Mouse (Mus musculus): ENCODE data around the gene Plppr5. TPM values are rescaled to one million over a fixed set of nuclear protein-coding genes. Genes with fewer than 3 reads are reported as not detected.

Plppr5 gene
- polyA plus RNA-seq, 2 experiments: 0.09 to 0.22 TPM

DNA sequence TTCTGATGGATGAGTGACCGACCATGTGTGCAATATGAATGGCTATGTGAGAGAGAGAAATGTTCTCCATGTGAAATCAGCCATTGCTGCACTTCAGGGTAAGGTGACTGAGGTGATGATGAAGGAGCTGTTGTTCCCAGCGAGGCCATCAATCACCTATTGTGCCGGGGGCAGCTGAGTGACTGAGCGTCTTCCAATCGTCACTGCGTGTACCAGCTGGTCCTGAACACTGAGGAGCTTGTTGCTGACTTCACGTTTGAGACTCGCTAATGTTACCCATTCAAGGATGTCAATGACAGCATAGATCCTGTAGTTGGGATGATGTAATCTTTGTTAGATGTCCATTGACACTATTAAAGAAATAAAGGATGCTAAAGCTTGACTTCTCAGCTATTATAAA is 74.0 kb downstream of the Plppr5 start:
- no peak overlapping the region for H3K9ac ChIP-seq (ENCODE audit: low read depth, low read length, severe bottlenecking)
- no peaks in the 10 kb centered on the region for H3K4me1 ChIP-seq (ENCODE audit: control insufficient read depth, insufficient read depth, low read length)
- H3K4me2 ChIP-seq (replicated peaks; ENCODE audit: low read depth, low read length, severe bottlenecking): no peak overlapping the region
- H3K36me3 ChIP-seq (ENCODE audit: control insufficient read depth, insufficient read depth, low read length): no peaks in the 10 kb centered on the region
- no peak overlapping the region for H3K4me3 ChIP-seq (replicated peaks; ENCODE audit: low read length)
- ATAC-seq (ENCODE audit: low FRiP score, low read depth): no peak
- no peak for DNase-seq (ENCODE audit: low spot score)
- no peak overlapping the region for H3K27ac ChIP-seq (replicated peaks; ENCODE audit: low read depth, low read length)
- 75% methylated on average over 8 of the region's 8 CpGs for WGBS
- no peak for TF ChIP-seq POLR2A (IDR thresholded peaks at IDR 0.05; ENCODE audit: borderline replicate concordance, extremely low read depth, insufficient read depth, insufficient read length)
- no peaks in the 10 kb centered on the region for H3K9me3 ChIP-seq (ENCODE audit: control insufficient read depth, low read length)
- no peaks in the 10 kb centered on the region for H3K27me3 ChIP-seq (ENCODE audit: control insufficient read depth, insufficient read depth, low read length)

DNA sequence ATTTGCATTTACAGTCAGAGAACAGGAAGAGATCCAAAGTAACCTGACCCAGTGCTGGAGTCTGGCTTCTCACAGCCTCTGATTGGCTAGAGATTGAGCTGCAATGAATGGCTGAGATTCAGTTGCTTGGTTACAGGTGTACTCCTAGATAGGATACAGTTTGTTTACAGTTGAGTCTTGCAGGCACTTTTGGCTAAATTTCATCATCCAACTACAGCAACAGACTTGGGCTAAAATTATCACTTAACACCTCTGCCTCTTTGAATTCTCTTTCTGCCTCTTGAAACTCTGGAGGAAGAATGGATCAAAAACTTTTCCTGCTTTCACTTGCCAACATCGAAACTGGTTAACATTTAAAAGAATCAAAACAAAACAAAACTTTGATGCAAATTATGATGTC is 89.7 kb downstream of the Plppr5 start:
- Histone ChIP-seq H3K27ac (replicated peaks; ENCODE audit: low read depth, low read length) (no peak overlapping the region), H3K9me3 (ENCODE audit: control insufficient read depth, low read length) (no peaks in the 10 kb centered on the region), H3K4me1 (ENCODE audit: control insufficient read depth, insufficient read depth, low read length) (no peaks in the 10 kb centered on the region), H3K36me3 (ENCODE audit: control insufficient read depth, insufficient read depth, low read length) (no peaks in the 10 kb centered on the region), H3K27me3 (ENCODE audit: control insufficient read depth, insufficient read depth, low read length) (no peaks in the 10 kb centered on the region), H3K4me2 (replicated peaks; ENCODE audit: low read depth, low read length, severe bottlenecking) (no peak overlapping the region), H3K4me3 (replicated peaks; ENCODE audit: low read length) (no peak overlapping the region), H3K9ac (ENCODE audit: low read depth, low read length, severe bottlenecking) (no peak overlapping the region)
- 90% methylated on average over 1 of the region's 1 CpGs for WGBS
- TF ChIP-seq POLR2A (IDR thresholded peaks at IDR 0.05; ENCODE audit: borderline replicate concordance, extremely low read depth, insufficient read depth, insufficient read length): no peak
- DNase-seq (ENCODE audit: low spot score): no peak
- ATAC-seq (ENCODE audit: low FRiP score, low read depth): no peak

DNA sequence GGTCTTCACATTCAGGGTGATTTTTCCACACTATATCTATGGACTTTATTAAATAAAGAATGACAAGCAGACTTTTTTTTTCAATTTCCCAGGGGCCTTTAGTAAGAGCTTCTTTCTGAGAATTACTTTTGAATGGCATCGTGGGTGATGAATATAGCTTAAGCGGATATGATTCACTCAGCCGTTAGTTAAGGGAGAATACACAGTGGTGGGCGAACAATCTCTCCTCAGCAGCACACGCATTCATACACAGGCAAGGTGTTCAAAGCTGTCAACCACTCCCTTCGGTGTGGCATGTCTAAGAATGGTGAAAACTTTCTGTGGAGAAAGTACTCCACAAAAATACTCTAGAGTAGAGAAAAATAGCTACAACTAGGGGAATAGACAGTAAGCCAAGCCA is 104.6 kb downstream of the Plppr5 start:
- no peaks in the 10 kb centered on the region for H3K27me3 ChIP-seq (ENCODE audit: control insufficient read depth, insufficient read depth, low read length)
- WGBS: 90% methylated on average over 6 of the region's 6 CpGs
- H3K4me1 ChIP-seq (ENCODE audit: control insufficient read depth, insufficient read depth, low read length): no peaks in the 10 kb centered on the region
- ATAC-seq (ENCODE audit: low FRiP score, low read depth) (no peak), DNase-seq (ENCODE audit: low spot score) (no peak)
- no peaks in the 10 kb centered on the region for H3K36me3 ChIP-seq (ENCODE audit: control insufficient read depth, insufficient read depth, low read length)
- no peak overlapping the region for H3K27ac ChIP-seq (replicated peaks; ENCODE audit: low read depth, low read length)
- no peak overlapping the region for H3K4me3 ChIP-seq (replicated peaks; ENCODE audit: low read length)
- no peak overlapping the region for H3K4me2 ChIP-seq (replicated peaks; ENCODE audit: low read depth, low read length, severe bottlenecking)
- no peak overlapping the region for H3K9ac ChIP-seq (ENCODE audit: low read depth, low read length, severe bottlenecking)
- no peaks in the 10 kb centered on the region for H3K9me3 ChIP-seq (ENCODE audit: control insufficient read depth, low read length)
- no peak for TF ChIP-seq POLR2A (IDR thresholded peaks at IDR 0.05; ENCODE audit: borderline replicate concordance, extremely low read depth, insufficient read depth, insufficient read length)

DNA sequence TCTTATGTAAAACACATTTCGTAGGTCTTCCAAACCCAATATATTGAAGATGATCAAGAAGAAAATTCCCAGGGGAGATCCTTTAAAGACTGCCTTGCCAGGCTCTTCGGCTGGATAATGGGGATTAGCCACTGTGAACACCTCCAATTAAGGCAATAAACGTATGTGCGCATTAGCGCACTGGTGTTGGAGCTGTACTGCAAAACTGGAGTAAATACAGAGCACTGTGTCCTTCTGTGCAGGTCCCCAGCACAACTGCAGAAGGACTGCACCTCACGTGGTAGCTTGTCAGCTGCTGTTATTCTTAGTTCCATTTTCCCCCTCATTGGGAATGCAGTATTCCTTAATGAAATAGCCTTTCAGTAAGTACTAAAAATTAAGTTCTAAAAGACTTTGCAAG is 110.0 kb downstream of the Plppr5 start:
- Histone ChIP-seq H3K9ac (ENCODE audit: low read depth, low read length, severe bottlenecking) (no peak overlapping the region), H3K4me2 (replicated peaks; ENCODE audit: low read depth, low read length, severe bottlenecking) (no peak overlapping the region), H3K4me1 (ENCODE audit: control insufficient read depth, insufficient read depth, low read length) (no peaks in the 10 kb centered on the region), H3K27me3 (ENCODE audit: control insufficient read depth, insufficient read depth, low read length) (no peaks in the 10 kb centered on the region), H3K27ac (replicated peaks; ENCODE audit: low read depth, low read length) (no peak overlapping the region), H3K36me3 (ENCODE audit: control insufficient read depth, insufficient read depth, low read length) (no peaks in the 10 kb centered on the region), H3K4me3 (replicated peaks; ENCODE audit: low read length) (no peak overlapping the region), H3K9me3 (ENCODE audit: control insufficient read depth, low read length) (no peaks in the 10 kb centered on the region)
- WGBS: 71% methylated on average over 6 of the region's 6 CpGs
- no peak for TF ChIP-seq POLR2A (IDR thresholded peaks at IDR 0.05; ENCODE audit: borderline replicate concordance, extremely low read depth, insufficient read depth, insufficient read length)
- ATAC-seq (ENCODE audit: low FRiP score, low read depth): no peak
- DNase-seq (ENCODE audit: low spot score): no peak

DNA sequence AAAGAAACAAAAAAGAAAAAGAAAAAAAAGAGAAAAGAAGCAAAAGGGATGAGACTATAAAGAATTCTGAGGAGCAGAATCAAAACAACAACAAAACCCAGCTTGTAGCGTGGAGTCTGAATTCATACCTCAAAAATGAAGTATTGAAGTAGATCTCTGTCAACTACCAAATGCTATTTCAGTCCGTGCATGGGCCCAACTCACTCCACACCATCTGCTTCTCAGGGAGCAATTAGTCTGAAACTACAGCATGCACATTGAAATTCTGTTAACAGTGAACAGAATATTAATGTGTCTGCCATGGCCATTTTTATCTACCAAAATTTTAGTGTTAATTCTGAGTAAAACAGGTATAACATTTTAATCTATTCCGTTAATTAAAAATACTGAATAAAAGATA is 111.4 kb downstream of the Plppr5 start:
- Histone ChIP-seq H3K27me3 (ENCODE audit: control insufficient read depth, insufficient read depth, low read length) (no peaks in the 10 kb centered on the region), H3K36me3 (ENCODE audit: control insufficient read depth, insufficient read depth, low read length) (no peaks in the 10 kb centered on the region), H3K4me2 (replicated peaks; ENCODE audit: low read depth, low read length, severe bottlenecking) (no peak overlapping the region), H3K9me3 (ENCODE audit: control insufficient read depth, low read length) (no peaks in the 10 kb centered on the region), H3K27ac (replicated peaks; ENCODE audit: low read depth, low read length) (no peak overlapping the region), H3K4me1 (ENCODE audit: control insufficient read depth, insufficient read depth, low read length) (no peaks in the 10 kb centered on the region), H3K4me3 (replicated peaks; ENCODE audit: low read length) (no peak overlapping the region), H3K9ac (ENCODE audit: low read depth, low read length, severe bottlenecking) (no peak overlapping the region)
- no peak for TF ChIP-seq POLR2A (IDR thresholded peaks at IDR 0.05; ENCODE audit: borderline replicate concordance, extremely low read depth, insufficient read depth, insufficient read length)
- no peak for ATAC-seq (ENCODE audit: low FRiP score, low read depth)
- 84% methylated on average over 3 of the region's 3 CpGs for WGBS
- DNase-seq (ENCODE audit: low spot score): no peak

DNA sequence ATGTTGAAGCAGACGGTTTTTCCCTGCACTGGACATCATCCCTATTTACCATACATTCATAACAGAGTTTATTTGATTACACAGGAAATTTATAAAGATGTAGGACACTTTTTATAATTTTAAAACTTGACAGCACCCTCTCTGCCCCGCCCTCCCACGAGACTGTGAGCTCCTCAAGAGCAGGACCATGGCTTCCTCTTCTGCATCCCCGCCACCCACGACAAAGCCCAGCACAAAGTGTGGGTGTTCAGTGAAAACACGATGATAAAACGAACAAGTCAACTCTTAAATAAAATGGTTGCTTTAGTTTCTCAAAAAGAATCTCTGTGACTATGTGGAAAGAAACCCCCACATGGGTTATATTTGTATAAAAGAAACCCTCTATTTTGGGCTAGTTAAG is 112.0 kb downstream of the Plppr5 start:
- ATAC-seq (ENCODE audit: low FRiP score, low read depth) (no peak), DNase-seq (ENCODE audit: low spot score) (no peak)
- no peak overlapping the region for H3K4me3 ChIP-seq (replicated peaks; ENCODE audit: low read length)
- 83% methylated on average over 7 of the region's 7 CpGs for WGBS
- no peaks in the 10 kb centered on the region for H3K9me3 ChIP-seq (ENCODE audit: control insufficient read depth, low read length)
- no peak overlapping the region for H3K27ac ChIP-seq (replicated peaks; ENCODE audit: low read depth, low read length)
- H3K4me1 ChIP-seq (ENCODE audit: control insufficient read depth, insufficient read depth, low read length): no peaks in the 10 kb centered on the region
- no peak overlapping the region for H3K9ac ChIP-seq (ENCODE audit: low read depth, low read length, severe bottlenecking)
- no peak overlapping the region for H3K4me2 ChIP-seq (replicated peaks; ENCODE audit: low read depth, low read length, severe bottlenecking)
- no peak for TF ChIP-seq POLR2A (IDR thresholded peaks at IDR 0.05; ENCODE audit: borderline replicate concordance, extremely low read depth, insufficient read depth, insufficient read length)
- H3K27me3 ChIP-seq (ENCODE audit: control insufficient read depth, insufficient read depth, low read length): no peaks in the 10 kb centered on the region
- no peaks in the 10 kb centered on the region for H3K36me3 ChIP-seq (ENCODE audit: control insufficient read depth, insufficient read depth, low read length)
